Mouse (Mus musculus): ENCODE results near the gene Gm10945.

The Gm10945 gene

DNA sequence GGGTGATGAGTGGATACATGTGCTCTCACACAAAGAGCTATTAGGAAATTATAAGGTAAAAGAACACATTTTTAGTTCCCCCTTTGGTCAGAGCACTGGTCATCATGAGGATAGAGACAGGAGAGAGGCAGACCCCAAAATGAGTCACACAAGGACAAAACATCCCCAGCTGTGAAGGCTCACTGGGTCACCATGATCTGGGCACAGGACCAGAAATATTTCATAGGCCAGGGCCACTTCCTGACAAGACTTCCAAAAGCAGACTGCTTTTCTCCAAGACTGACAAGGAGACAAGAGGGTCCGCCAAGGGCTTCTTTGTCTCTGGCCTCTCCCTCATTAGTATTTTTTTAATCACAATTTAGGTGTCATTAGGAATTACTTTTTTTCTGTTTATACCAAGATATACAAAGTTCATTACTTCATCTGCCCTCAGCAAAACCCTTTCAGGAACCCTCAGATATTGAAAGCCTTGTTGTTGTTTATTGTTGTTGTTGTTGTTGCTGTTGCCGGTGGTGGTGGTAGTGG, at the start of gene Gm10945:
Gm10945 (minus strand) TSS at position 475 of the 525 bp plus-strand sequence.
- in situ Hi-C loops (cut with MboI; ENCODE audit: unreplicated experiment in 2 of 2): no loop called here

DNA sequence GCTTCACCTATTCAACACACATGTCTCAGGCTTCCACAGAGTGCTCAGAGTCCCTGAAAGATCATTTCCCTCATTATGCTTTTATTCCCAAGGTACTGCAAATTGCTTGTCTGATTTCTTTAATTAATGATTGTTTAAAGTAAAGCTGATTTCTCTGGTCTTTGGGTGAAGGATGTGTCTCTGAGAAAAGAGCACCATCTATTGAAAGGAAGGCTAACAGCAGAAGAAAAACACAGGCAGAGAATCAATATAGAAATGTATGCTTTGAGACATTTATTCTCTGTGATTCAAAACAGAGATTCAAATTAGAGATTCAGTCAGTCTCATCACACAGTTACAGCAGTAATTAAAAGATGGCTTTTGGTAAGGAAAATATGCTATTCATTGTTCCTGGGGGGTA, 28.7 kb upstream of the Gm10945 start:
- in situ Hi-C loops (cut with MboI; ENCODE audit: unreplicated experiment in 2 of 2): no loop called here

DNA sequence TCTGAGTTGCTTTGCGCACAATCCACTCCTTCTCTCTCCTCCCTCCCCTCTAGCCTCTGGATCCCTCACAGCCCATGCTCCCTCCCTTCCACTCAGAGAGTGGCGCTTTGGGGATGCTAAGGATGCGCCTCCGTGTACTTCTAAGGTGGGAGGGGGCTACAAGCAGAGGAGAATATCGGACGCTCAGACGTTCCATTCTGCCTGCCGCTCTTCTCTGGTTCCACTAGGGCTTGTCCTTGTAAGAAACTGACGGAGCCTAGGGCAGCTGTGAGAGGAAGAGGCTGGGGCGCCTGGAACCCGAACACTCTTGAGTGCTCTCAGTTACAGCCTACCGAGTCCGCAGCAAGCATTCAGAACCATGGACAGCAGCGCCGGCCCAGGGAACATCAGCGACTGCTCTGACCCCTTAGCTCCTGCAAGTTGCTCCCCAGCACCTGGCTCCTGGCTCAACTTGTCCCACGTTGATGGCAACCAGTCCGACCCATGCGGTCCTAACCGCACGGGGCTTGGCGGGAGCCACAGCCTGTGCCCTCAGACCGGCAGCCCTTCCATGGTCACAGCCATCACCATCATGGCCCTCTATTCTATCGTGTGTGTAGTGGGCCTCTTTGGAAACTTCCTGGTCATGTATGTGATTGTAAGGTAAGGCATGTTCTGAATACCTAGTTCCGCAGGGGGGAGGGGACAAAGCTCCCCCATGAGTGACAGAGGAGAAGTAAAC, 27.1 kb upstream of the Gm10945 start:
- in situ Hi-C loops (cut with MboI; ENCODE audit: unreplicated experiment in 2 of 2): no loop called here

DNA sequence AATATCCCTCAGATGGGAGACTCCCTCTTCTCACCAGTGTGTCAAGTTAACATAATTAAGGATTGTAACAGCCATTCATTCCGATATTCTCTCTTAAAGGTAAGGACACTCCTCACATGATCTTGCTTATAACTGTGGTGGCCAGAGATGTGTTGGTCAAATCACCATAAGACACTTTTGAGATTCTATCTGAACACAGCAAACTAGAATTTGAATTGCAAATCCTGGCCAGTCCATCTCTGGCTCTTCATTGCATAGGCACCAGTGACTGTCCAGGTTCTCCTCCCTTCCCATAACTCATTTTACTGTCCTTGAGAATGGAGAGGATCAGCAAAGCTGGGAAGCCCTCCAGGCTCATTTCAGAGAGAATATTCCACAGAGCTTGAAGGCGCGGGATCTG, 3.4 kb downstream of the Gm10945 start, which contains the start of gene Oprm1:
Oprm1 (plus strand) TSS at position 301 of the 400 bp plus-strand sequence.
- in situ Hi-C loops (cut with MboI; ENCODE audit: unreplicated experiment in 2 of 2): no loop called here

- in situ Hi-C loops (cut with MboI; ENCODE audit: unreplicated experiment in 2 of 2): no loop called here
These were observed 8.2 kb downstream of the Gm10945 start for GRCm38 (mm10) chr10:6753375-6753774.

DNA sequence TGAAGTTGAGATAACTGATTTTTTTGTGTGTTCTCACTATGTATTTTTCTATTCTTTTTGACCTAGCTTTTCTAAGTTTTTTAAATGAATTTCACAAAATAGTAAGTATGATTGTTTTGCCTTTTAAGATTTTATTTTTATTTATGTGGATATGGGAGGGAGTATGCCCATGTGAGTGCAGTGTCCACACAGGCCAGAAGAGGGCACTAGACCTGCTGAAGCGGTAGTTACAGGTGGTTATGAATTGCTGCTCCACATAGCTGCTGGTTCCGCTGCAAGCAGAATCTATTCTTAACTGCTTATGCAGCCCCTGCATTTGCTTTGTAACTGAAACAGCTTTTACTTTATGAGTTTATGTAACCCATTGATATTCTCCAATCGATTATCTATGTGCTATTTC, 33.1 kb downstream of the Gm10945 start:
- in situ Hi-C loops (cut with MboI; ENCODE audit: unreplicated experiment in 2 of 2): no loop called here

DNA sequence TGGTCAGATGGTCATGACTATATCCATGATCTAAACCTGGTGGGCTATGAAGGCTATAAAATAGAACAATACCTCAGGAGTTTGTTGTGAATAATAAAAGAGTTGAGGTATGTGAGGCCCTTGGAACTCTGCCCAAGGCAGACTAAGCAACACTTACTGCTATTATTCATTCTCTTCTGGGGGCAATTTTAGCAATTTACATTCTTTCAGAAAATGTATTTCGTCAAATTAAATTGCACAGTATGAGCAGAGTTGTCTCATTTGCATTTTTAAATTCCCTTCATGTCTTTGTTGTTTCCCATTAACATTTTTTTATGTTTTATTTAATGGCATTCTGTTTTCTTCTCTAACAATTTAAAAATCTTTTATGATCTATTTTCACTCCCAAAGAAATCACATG, 37.8 kb downstream of the Gm10945 start:
- in situ Hi-C loops (cut with MboI; ENCODE audit: unreplicated experiment in 2 of 2): no loop called here

DNA sequence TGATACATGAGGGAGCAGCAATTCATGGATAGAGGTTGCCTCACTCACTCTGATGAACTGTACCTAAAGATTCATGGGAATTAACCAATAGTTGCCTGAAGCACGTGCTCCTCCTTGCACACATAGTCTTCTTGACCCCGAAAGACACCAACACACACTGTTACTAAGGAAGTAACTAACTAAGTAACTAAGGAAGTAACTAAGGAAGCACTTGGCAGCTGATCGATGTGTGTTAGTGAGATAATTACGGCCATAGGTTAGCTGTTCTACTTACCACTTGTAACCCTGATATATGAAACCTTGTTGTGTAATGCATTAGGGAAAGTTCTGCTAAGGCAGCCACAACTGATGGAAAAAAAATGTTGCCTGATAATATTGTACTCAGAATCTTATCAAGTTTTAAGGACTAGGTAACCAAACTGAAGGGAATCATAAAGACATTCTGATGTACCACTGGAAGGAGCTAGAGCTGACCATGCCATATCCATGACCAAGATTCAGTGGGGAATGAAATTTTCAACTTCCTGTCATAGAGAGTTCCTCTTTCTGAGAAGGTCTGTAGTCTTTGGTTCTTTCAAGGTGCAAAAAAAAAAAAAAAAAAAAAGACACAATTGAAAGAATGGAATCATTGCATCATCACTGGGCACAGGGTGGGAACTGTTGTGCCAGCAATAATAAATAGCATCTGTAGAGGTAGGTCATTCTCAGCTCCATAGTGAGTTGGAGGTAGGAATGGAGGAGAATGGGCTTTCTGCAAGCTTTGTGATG, 44.2 kb downstream of the Gm10945 start:
- in situ Hi-C loops (cut with MboI; ENCODE audit: unreplicated experiment in 2 of 2): no loop called here

- in situ Hi-C loops (cut with MboI; ENCODE audit: unreplicated experiment in 2 of 2): no loop called here
These were observed 56.2 kb downstream of the Gm10945 start for GRCm38 (mm10) chr10:6705226-6705885.

GRCm38 (mm10) chr10:6694218-6694850, 67.2 kb downstream of the Gm10945 start:
- in situ Hi-C loops (cut with MboI; ENCODE audit: unreplicated experiment in 2 of 2): no loop called here
